Mouse (Mus musculus) MEL-GATA-1-ER (cell line): ENCODE results near the gene Btg2.

ENCODE experiments used
- DNase-seq: peaks from one replicate; pipeline ENCODE4 v3.0.0-alpha.2; 2012; ENCODE audit warnings: low read depth; ENCODE audit errors: extremely low read depth

Btg2 gene

GRCm38 (mm10) chr1:134078802-134079476 is at the start of gene Btg2:
Btg2 (minus strand) TSS chr1:134079120.
- DNase-seq = peak; percentile 74

- DNase-seq = peak; percentile 28
Observed at GRCm38 (mm10) chr1:134122195-134122594, 43.3 kb upstream of the Btg2 start.

- peak; percentile 57 for DNase-seq
Observed at GRCm38 (mm10) chr1:134120179-134120578, 41.3 kb upstream of the Btg2 start.

- DNase-seq = no peak
Observed at GRCm38 (mm10) chr1:134117110-134117509, 38.2 kb upstream of the Btg2 start.

- no peak for DNase-seq
Observed at GRCm38 (mm10) chr1:134115424-134115823, 36.5 kb upstream of the Btg2 start.

DNA sequence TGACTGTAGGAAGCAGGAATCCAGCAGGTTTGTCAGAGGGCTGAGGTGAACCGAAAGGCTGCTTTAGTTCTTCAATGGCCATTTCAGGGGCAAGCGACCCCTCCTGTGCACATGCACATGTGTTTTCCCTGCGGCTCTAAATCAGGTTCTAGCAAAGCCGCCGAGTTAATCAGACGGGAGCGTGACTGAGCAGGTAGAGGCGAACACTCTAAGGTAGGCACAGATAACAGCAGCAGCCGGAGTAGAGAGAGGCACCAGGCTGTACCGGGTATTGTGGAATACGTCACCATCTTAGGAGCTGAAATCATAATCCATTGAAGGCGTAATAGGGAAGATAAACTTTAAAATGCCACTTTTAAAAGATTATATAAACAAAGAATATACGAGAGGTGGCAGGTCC is 35.8 kb upstream of the Btg2 start:
- no peak for DNase-seq

DNA sequence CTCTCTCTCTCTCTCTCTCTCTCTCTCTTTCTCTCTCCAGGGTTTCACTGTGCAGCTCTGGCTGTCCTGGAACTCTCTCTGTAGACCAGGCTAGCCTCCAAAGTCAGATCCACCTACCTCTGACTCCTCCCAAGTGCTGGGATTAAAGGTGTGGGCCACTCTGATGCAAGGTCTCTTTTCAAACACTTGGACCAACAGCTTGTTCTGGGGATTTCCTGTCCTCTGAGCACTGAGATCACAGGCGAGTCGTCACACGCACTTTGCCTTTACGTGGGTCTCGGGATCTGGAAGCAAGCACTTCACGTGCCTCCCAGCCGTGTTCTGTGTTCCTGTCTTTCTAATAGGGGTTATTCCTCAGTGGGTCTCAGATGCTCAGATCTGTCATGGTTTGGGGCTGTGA is 35.1 kb upstream of the Btg2 start:
- DNase-seq = no peak

- DNase-seq = no peak
Observed at GRCm38 (mm10) chr1:134113560-134113959, 34.6 kb upstream of the Btg2 start.

GRCm38 (mm10) chr1:134110979-134111378 is 32.1 kb upstream of the Btg2 start, which contains the start of gene Chit1:
Chit1 (plus strand) TSS chr1:134111242.
- DNase-seq = no peak

DNA sequence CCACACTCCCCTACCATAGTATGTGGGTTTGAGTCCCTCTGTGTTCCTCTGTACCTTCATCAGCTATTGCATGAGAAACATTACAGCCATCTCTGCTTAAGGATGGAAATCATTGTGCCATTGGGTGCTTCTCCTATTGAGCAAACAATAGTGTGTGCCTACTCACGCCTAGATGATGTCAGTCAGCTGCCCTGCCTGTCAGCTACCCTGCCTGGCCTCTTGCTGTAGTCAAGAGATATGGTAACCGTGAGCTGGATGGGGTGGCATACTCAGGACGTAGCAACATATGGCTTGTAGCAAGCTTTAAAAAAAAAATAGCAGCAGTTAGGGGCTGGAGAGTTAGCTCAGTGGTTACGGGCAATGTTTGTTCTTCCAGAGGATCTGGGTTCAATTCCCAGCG is 31.5 kb upstream of the Btg2 start:
- DNase-seq = no peak

GRCm38 (mm10) chr1:134110015-134110414 is 31.1 kb upstream of the Btg2 start:
- no peak for DNase-seq

GRCm38 (mm10) chr1:134107777-134108176 is 28.9 kb upstream of the Btg2 start:
- no peak for DNase-seq

- no peak for DNase-seq
Observed at GRCm38 (mm10) chr1:134106719-134107118, 27.8 kb upstream of the Btg2 start.

GRCm38 (mm10) chr1:134105764-134106430 is 27.0 kb upstream of the Btg2 start:
- DNase-seq = no peak

DNA sequence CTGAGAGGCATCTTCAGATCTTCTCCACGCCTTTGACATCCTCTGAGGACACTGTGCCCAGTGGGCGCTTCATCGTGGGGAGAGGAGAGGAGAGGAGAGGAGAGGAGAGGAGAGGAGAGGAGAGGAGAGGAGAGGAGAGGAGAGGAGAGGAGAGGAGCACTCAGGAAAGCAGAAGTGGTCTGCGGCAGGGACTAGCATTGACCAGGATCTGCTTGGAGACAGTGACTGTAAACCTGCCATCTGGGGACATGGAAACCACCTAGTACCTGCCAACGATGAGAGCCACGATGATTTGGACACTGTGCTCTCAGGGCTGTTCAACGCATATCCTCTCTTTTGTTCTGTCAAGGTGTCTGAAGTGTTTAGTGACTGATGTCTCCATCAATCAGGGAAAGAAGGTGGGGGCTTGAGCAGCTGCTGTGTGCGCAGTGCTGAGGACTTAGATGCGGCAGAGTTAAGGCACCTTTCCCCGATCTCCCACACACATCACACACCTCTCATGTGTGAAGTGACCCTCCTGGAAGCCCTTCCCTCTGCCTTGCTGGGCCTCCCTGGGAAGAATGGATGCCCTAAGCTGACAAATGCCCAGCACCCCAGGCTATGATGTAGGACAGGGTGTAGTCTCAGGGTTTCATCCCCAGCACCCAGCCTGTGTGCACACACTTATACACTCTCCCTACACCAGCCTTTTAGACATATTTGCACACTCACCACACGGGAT is 26.3 kb upstream of the Btg2 start:
- DNase-seq = no peak

- DNase-seq = no peak
Observed at GRCm38 (mm10) chr1:134103861-134104260, 24.9 kb upstream of the Btg2 start.

DNA sequence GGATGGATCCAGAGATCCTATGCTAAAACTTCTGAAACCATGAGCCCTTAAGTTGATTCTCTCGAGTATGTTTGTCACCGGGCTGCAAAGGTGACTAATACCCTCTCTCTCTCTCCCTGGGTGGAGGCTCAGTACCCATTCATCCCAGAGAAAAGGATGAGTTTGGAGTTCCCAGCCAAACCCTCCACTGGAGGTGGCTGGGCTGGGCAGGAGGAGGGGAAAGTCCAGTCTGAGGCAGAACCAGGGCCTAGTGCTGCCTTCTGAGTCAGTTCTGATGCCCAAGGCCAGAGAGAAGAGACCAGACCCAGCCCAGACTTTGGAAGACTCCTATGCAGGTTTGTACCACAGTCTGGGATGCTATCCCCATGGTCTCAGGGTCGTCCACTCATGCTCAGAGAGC is 22.7 kb upstream of the Btg2 start:
- DNase-seq = no peak

DNA sequence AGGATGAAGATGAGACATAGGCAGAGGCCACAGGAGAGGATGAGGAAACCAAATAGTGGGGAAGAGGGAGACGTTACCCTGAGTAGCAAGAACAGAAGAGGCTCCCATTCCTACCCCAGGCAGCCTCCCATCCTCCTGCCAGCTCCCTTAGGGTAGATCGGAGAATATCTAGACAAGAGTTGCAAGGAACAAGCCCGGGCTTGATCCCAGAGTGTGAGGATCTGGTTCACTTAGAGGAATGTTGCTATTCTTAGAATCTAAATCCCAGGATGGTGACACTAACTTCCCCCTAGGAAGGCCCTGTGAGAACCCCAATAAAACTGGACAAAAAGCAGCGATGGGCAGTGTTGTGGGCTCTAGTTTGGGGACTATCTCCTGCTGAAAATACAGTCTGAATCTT is 22.0 kb upstream of the Btg2 start:
- no peak for DNase-seq

GRCm38 (mm10) chr1:134100401-134100800 is 21.5 kb upstream of the Btg2 start:
- no peak for DNase-seq

- no peak for DNase-seq
Observed at GRCm38 (mm10) chr1:134099516-134100235, 20.8 kb upstream of the Btg2 start.

GRCm38 (mm10) chr1:134098726-134099515 is 20.0 kb upstream of the Btg2 start:
- peak; percentile 87 for DNase-seq
